In genomic region chr5:99402297-99402696, GRCm38 (mm10) we compare ENCODE assay signal across 11 mouse cellular contexts.
DNase-seq lines count a peak whose midpoint lies in the region; ATAC-seq and TF ChIP-seq lines count a peak whose summit lies in the region.
"Had no signal": no experiment of that assay in that cellular context is flagged by ENCODE, and none has a peak within 500 bp of the region (broad histone marks: within the 10 kb centered on the region; RNA-seq: fewer than 3 reads in every experiment).

No protein-coding gene starts in this region.

- H3K27ac ChIP-seq in heart, postnatal 0 days (ENCODE audit: low read depth), result no peak overlapping the region
- H3K27ac ChIP-seq in forebrain, embryonic 11.5 days (ENCODE audit: low read depth, low read length), result no peak overlapping the region
- no peak overlapping the region for H3K27ac ChIP-seq in hindbrain, postnatal 0 days
- no peak overlapping the region for H3K27ac ChIP-seq in neural tube, embryonic 15.5 days (replicated peaks)
- H3K27ac ChIP-seq: liver, embryonic 15.5 days had no signal

- H3K9ac ChIP-seq in heart, postnatal 0 days (replicated peaks; ENCODE audit: low read depth, low read length), result no peak overlapping the region
- H3K9ac ChIP-seq in forebrain, embryonic 11.5 days (ENCODE audit: low read length), result no peak overlapping the region
- H3K9ac ChIP-seq in hindbrain, postnatal 0 days (replicated peaks; ENCODE audit: low read length), result no peak overlapping the region
- no peak overlapping the region for H3K9ac ChIP-seq in neural tube, embryonic 15.5 days (replicated peaks)
- H3K9ac ChIP-seq: liver, embryonic 15.5 days had no signal

- TF ChIP-seq CTCF in heart, postnatal 0 days (IDR thresholded peaks at IDR 0.05; ENCODE audit: low read depth), result no peak
- no peak for TF ChIP-seq CTCF in hindbrain, postnatal 0 days (IDR thresholded peaks at IDR 0.05; ENCODE audit: low read depth)

- DNase-seq in heart, postnatal 0 days (ENCODE audit: low spot score), result peak; percentile 42
- no peak for DNase-seq in heart, adult 18-20 months
- no peak for DNase-seq in forebrain, embryonic 11.5 days (ENCODE audit: low spot score)
- DNase-seq in hindbrain, postnatal 0 days (ENCODE audit: low spot score), result no peak
- DNase-seq in cerebellum, postnatal 36 days, result no peak
- DNase-seq in spleen, adult 12 weeks (ENCODE audit: low spot score), result no peak
- DNase-seq: adrenal gland, postnatal 14 days had no signal

- no peak overlapping the region; the same call in 1 of the 2 replicates for H3K4me2 ChIP-seq in heart, postnatal 0 days (ENCODE audit: low read depth, low read length)
- no peak overlapping the region for H3K4me2 ChIP-seq in forebrain, embryonic 11.5 days (ENCODE audit: low read depth, low read length, severe bottlenecking)
- no peak overlapping the region for H3K4me2 ChIP-seq in hindbrain, postnatal 0 days (ENCODE audit: low read depth, low read length)
- H3K4me2 ChIP-seq in neural tube, embryonic 15.5 days, result no peak overlapping the region
- H3K4me2 ChIP-seq: liver, embryonic 15.5 days had no signal

- H3K4me3 ChIP-seq in heart, postnatal 0 days (ENCODE audit: low read depth, low read length), result no peak overlapping the region
- H3K4me3 ChIP-seq in forebrain, embryonic 11.5 days (ENCODE audit: low read depth, low read length), result no peak overlapping the region
- H3K4me3 ChIP-seq in hindbrain, postnatal 0 days (ENCODE audit: low read length), result no peak overlapping the region
- H3K4me3 ChIP-seq in neural tube, embryonic 15.5 days (replicated peaks), result no peak overlapping the region
- H3K4me3 ChIP-seq: liver, embryonic 15.5 days; megakaryocyte, embryonic 14.5 days had no signal

- no peaks in the 10 kb centered on the region for H3K9me3 ChIP-seq in heart, postnatal 0 days (replicated peaks; ENCODE audit: control insufficient read depth, low read length)
- no peaks in the 10 kb centered on the region for H3K9me3 ChIP-seq in forebrain, embryonic 11.5 days (ENCODE audit: control insufficient read depth, low read length)
- H3K9me3 ChIP-seq in hindbrain, postnatal 0 days (ENCODE audit: low read length), result no peaks in the 10 kb centered on the region
- no peaks in the 10 kb centered on the region for H3K9me3 ChIP-seq in neural tube, embryonic 15.5 days (replicated peaks)
- H3K9me3 ChIP-seq: liver, embryonic 15.5 days; megakaryocyte, embryonic 14.5 days had no signal

- H3K36me3 ChIP-seq in heart, postnatal 0 days (replicated peaks; ENCODE audit: control insufficient read depth, insufficient read depth, low read length), result no peaks in the 10 kb centered on the region
- H3K36me3 ChIP-seq in forebrain, embryonic 11.5 days (ENCODE audit: control insufficient read depth, insufficient read depth, low read length), result no peaks in the 10 kb centered on the region
- no peaks in the 10 kb centered on the region for H3K36me3 ChIP-seq in hindbrain, postnatal 0 days (ENCODE audit: insufficient read depth, low read length)
- H3K36me3 ChIP-seq in neural tube, embryonic 15.5 days, result no peaks in the 10 kb centered on the region
- H3K36me3 ChIP-seq: liver, embryonic 15.5 days had no signal

- TF ChIP-seq EP300 in heart, postnatal 0 days (IDR thresholded peaks at IDR 0.05; ENCODE audit: low read depth), result no peak

- peaks cover 26% of the 10 kb centered on the region for H3K4me1 ChIP-seq in heart, postnatal 0 days (ENCODE audit: control insufficient read depth, insufficient read depth)
- H3K4me1 ChIP-seq in forebrain, embryonic 11.5 days (replicated peaks; ENCODE audit: control insufficient read depth, insufficient read depth, low read length), result peaks cover 7% of the 10 kb centered on the region; the same call in 1 of the 2 replicates
- no peaks in the 10 kb centered on the region for H3K4me1 ChIP-seq in hindbrain, postnatal 0 days (ENCODE audit: insufficient read depth, low read length)
- peaks cover 32% of the 10 kb centered on the region for H3K4me1 ChIP-seq in neural tube, embryonic 15.5 days

- WGBS in heart, postnatal 0 days, result 35% methylated on average over 7 of the region's 7 CpGs
- WGBS in forebrain, embryonic 11.5 days, result 20% methylated on average over 7 of the region's 7 CpGs
- 26% methylated on average over 7 of the region's 7 CpGs for WGBS in hindbrain, postnatal 0 days
- WGBS in neural tube, embryonic 15.5 days, result 25% methylated on average over 7 of the region's 7 CpGs

- no peaks in the 10 kb centered on the region for H3K27me3 ChIP-seq in heart, postnatal 0 days (ENCODE audit: control insufficient read depth, insufficient read depth, low read length)
- no peaks in the 10 kb centered on the region for H3K27me3 ChIP-seq in forebrain, embryonic 11.5 days (ENCODE audit: control insufficient read depth, insufficient read depth, low read length)
- no peaks in the 10 kb centered on the region for H3K27me3 ChIP-seq in hindbrain, postnatal 0 days (ENCODE audit: insufficient read depth, low read length)
- no peaks in the 10 kb centered on the region for H3K27me3 ChIP-seq in neural tube, embryonic 15.5 days (replicated peaks)
- H3K27me3 ChIP-seq: CH12.LX; liver, embryonic 15.5 days; megakaryocyte, embryonic 14.5 days had no signal

- ATAC-seq in heart, postnatal 0 days (ENCODE audit: insufficient read depth, low read depth), result peak; percentile 72
- ATAC-seq in forebrain, embryonic 11.5 days (replicated peaks; ENCODE audit: low FRiP score), result peak; percentile 70
- peak; percentile 39 for ATAC-seq in hindbrain, postnatal 0 days
- 0 out of 2 replicates have a peak, but pooled peaks have one; percentile 6 for ATAC-seq in neural tube, embryonic 15.5 days (ENCODE audit: low FRiP score)

Comparison
In these comparisons a context has a peak if more than half of its experiments do, and no peak if none do; other contexts are left out.
1. ATAC-seq: peak in every context shown above with its lines; median percentile 72 in heart, postnatal 0 days; 70 in forebrain, embryonic 11.5 days; 39 in hindbrain, postnatal 0 days; 6 in neural tube, embryonic 15.5 days.